In genomic region chr14:22510531-22510785, GRCm38 (mm10) we compare ENCODE assay signal across 26 mouse cellular contexts.
"Had no signal": no experiment of that assay in that cellular context is flagged by ENCODE, and none has a peak within 500 bp of the region (broad histone marks: within the 10 kb centered on the region; RNA-seq: fewer than 3 reads in every experiment).

No protein-coding gene starts in this region.

- H3K27me3 ChIP-seq: heart, embryonic 13.5 days; heart, embryonic 15.5 days; hindbrain, embryonic 13.5 days; kidney, embryonic 15.5 days; limb, embryonic 12.5 days; limb, embryonic 15.5 days; liver, embryonic 12.5 days had no signal

- H3K9me3 ChIP-seq: heart, embryonic 13.5 days; heart, embryonic 15.5 days; hindbrain, embryonic 13.5 days; hindbrain, embryonic 15.5 days; kidney, embryonic 15.5 days; limb, embryonic 12.5 days; limb, embryonic 15.5 days; liver, embryonic 12.5 days had no signal

- H3K4me3 ChIP-seq: gastrocnemius, adult 2 months; heart, embryonic 13.5 days; heart, embryonic 15.5 days; hindbrain, embryonic 13.5 days; hindbrain, embryonic 15.5 days; kidney, embryonic 15.5 days; layer of hippocampus, adult 2 months; left cerebral cortex, adult 2 months; limb, embryonic 12.5 days; limb, embryonic 15.5 days; liver, embryonic 12.5 days had no signal

- H3K36me3 ChIP-seq: heart, embryonic 13.5 days; heart, embryonic 15.5 days; hindbrain, embryonic 13.5 days; hindbrain, embryonic 15.5 days; kidney, embryonic 15.5 days; limb, embryonic 12.5 days; limb, embryonic 15.5 days; liver, embryonic 12.5 days had no signal

- H3K9ac ChIP-seq: heart, embryonic 13.5 days; heart, embryonic 15.5 days; hindbrain, embryonic 13.5 days; hindbrain, embryonic 15.5 days; kidney, embryonic 15.5 days; limb, embryonic 12.5 days; limb, embryonic 15.5 days; liver, embryonic 12.5 days; liver, embryonic 14.5 days had no signal

- DNase-seq: gastrocnemius, adult 2 months; gastrocnemius, postnatal 10 days; gastrocnemius, postnatal 25 days; heart, adult 18-20 months; heart, postnatal 14 days; heart, postnatal 36 days; kidney, adult 11 months; kidney, adult 2 months; kidney, adult 9 months; kidney, postnatal 25 days; kidney, postnatal 4 days had no signal

- ATAC-seq: hindbrain, postnatal 0 days; intestine, embryonic 16.5 days; liver, embryonic 12.5 days had no signal

- H3K27ac ChIP-seq: gastrocnemius, adult 2 months; heart, embryonic 13.5 days; heart, embryonic 15.5 days; hindbrain, embryonic 13.5 days; hindbrain, embryonic 15.5 days; hindbrain, postnatal 0 days; kidney, embryonic 15.5 days; kidney, postnatal 0 days; layer of hippocampus, adult 2 months; left cerebral cortex, adult 2 months; limb, embryonic 15.5 days; liver, embryonic 12.5 days; liver, embryonic 14.5 days had no signal

- H3K4me1 ChIP-seq: heart, embryonic 13.5 days; heart, embryonic 15.5 days; kidney, embryonic 15.5 days; limb, embryonic 15.5 days; liver, embryonic 12.5 days had no signal

- H3K4me2 ChIP-seq: heart, embryonic 11.5 days; heart, embryonic 13.5 days; heart, embryonic 15.5 days; hindbrain, embryonic 13.5 days; hindbrain, embryonic 15.5 days; kidney, embryonic 15.5 days; limb, embryonic 12.5 days; limb, embryonic 15.5 days; liver, embryonic 12.5 days had no signal
